Mouse (Mus musculus): ENCODE measurements at regions not wholly inside any gene's neighbourhood (a gene's known extent, or its start where the extent isn't known, plus 50 kb on each side); places are given as distances from the start of the nearest gene placed in this dataset.

- 78% methylated on average over 1 of the region's 1 CpGs for WGBS
- H3K27me3 ChIP-seq (ENCODE audit: control insufficient read depth, insufficient read depth, low read depth, low read length): no peaks in the 10 kb centered on the region
- H3K4me3 ChIP-seq (ENCODE audit: low read depth, low read length): no peak overlapping the region
- no peaks in the 10 kb centered on the region for H3K9me3 ChIP-seq (replicated peaks; ENCODE audit: control insufficient read depth, low read length, poor library complexity, severe bottlenecking)
- H3K4me2 ChIP-seq (ENCODE audit: low read length): no peak overlapping the region
- H3K36me3 ChIP-seq (ENCODE audit: control insufficient read depth, insufficient read depth, low read length): no peaks in the 10 kb centered on the region
- H3K4me1 ChIP-seq (ENCODE audit: control insufficient read depth, insufficient read depth, low read length): no peaks in the 10 kb centered on the region
- peak; percentile 66; the same call in 1 of the 2 replicates for ATAC-seq
- no peak overlapping the region for H3K9ac ChIP-seq (ENCODE audit: low read depth, low read length)
- no peak overlapping the region for H3K27ac ChIP-seq (ENCODE audit: low read length)
These were observed 211.3 kb upstream of the Foxg1 start for GRCm38 (mm10) chr12:49171014-49171677.

GRCm38 (mm10) chr12:49191348-49191747 lies 191.1 kb upstream of the Foxg1 start:
- no peaks in the 10 kb centered on the region for H3K36me3 ChIP-seq (ENCODE audit: control insufficient read depth, insufficient read depth, low read length)
- H3K4me3 ChIP-seq (ENCODE audit: low read depth, low read length): no peak overlapping the region
- ATAC-seq: 0 out of 2 replicates have a peak, but pooled peaks have one; percentile 32
- H3K27me3 ChIP-seq (ENCODE audit: control insufficient read depth, insufficient read depth, low read depth, low read length): no peaks in the 10 kb centered on the region
- H3K9ac ChIP-seq (ENCODE audit: low read depth, low read length): no peak overlapping the region
- peaks cover 4% of the 10 kb centered on the region; the same call in 1 of the 2 replicates for H3K4me1 ChIP-seq (ENCODE audit: control insufficient read depth, insufficient read depth, low read length)
- H3K4me2 ChIP-seq (ENCODE audit: low read length): no peak overlapping the region
- H3K9me3 ChIP-seq (replicated peaks; ENCODE audit: control insufficient read depth, low read length, poor library complexity, severe bottlenecking): no peaks in the 10 kb centered on the region
- 50% methylated on average over 2 of the region's 2 CpGs for WGBS
- H3K27ac ChIP-seq (ENCODE audit: low read length): peak overlapping the region; percentile 38; the same call in 1 of the 2 replicates

GRCm38 (mm10) chr12:49233524-49234306 lies 148.7 kb upstream of the Foxg1 start:
- Histone ChIP-seq H3K4me3 (ENCODE audit: low read depth, low read length) (no peak overlapping the region), H3K4me1 (ENCODE audit: control insufficient read depth, insufficient read depth, low read length) (no peaks in the 10 kb centered on the region), H3K27me3 (ENCODE audit: control insufficient read depth, insufficient read depth, low read depth, low read length) (no peaks in the 10 kb centered on the region), H3K36me3 (ENCODE audit: control insufficient read depth, insufficient read depth, low read length) (no peaks in the 10 kb centered on the region), H3K27ac (ENCODE audit: low read length) (no peak overlapping the region), H3K4me2 (ENCODE audit: low read length) (no peak overlapping the region), H3K9ac (ENCODE audit: low read depth, low read length) (no peak overlapping the region), H3K9me3 (replicated peaks; ENCODE audit: control insufficient read depth, low read length, poor library complexity, severe bottlenecking) (no peaks in the 10 kb centered on the region)
- ATAC-seq: no peak
- WGBS: 77% methylated on average over 5 of the region's 5 CpGs
